Mouse (Mus musculus) R1 (cell line): ENCODE results near the gene Vamp9.

Experiments
- DNase-seq: peaks from one replicate; pipeline ENCODE4 v3.0.0-alpha.2; 2018; ENCODE audit warnings: low read depth, low spot score

The Vamp9 gene

DNA sequence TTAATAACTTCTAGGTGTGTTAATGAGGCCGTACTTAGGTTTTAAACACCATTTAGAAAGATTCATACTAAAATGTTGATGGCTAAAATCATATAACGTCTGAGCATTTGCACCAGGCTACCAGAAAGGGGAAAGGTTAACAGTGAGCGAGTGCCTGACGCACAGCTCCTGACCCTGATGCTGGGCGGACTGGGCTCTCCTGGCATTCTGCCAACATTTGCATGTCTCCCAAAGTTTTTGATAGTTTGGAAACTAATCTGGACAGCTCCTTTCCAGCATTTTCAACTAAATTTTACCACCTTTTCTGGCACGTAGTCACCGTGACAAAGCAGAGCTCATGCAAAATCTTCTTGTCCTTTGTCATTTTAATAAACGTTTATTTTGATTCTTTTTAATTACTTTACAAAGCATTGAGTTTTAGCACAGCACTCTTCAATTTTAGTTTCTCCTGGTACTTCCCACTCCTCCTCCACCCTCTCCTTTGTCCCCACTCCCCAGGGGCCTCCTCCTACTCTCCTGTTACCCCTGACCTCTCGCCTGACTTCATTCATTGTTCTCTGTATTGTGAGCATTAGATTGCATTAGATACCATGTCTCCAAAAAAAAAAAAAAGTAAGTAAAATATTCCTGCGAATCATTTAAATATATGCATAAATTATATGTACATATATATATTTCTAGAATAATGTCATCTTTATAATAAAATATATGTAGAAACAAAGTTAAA is 35.9 kb downstream of the Vamp9 start:
- DNase-seq: peak; percentile 85

DNA sequence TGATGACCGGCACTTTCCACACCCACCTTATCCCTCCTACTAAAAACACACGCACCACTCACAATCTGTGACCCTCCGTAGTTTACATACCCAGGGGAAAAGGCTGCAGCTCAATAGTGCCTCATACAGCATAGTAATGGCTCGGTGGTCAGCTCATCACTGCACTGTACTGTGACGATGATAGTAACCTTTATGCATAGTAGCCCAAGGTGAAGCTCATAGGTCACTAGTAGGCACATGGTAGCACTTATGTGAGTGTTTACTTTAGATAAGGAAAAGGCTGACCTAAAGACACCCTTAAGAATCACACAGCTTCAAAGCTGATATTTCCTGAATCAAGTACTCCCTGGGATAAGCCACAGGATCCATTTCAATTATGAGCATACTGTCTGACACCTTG is 46.5 kb downstream of the Vamp9 start:
- no peak for DNase-seq

DNA sequence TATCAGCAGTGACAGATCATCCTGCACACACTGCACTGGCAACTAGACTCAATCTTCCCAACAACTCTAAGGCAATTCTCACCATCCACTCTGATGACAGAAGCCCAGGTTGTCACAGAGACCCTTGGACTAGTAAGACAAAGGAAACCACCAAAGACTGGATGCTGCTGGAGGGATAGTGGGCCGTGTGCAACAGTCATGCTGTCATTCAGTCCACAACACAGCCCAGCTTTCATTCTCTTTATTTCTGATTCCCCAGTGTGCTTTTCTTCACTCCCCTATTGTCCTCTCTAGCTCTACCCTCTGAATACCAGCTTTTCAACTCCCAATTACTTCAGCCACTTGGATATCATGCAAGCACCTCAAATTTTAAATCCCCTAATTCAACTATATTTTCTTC is 47.8 kb downstream of the Vamp9 start:
- no peak for DNase-seq

DNA sequence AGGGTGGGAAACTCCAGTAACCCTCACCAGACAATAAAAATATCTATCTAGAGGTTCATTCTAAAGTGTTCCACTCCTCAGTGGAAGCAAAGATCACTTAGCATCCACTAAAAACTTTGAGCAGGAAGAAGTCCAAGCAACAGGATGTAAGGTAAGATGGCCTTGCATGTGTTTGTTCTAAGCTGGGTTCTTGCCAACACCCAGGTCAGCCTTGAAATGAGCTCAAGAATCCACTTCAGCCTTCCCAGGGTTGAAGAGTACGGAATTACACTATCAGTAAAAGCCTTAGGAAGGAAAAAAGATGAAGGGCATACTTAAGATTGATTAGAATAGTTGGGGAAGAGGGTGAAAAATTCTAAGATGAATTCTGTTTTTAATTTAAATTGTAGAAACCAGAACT is 52.6 kb downstream of the Vamp9 start:
- DNase-seq: no peak

DNA sequence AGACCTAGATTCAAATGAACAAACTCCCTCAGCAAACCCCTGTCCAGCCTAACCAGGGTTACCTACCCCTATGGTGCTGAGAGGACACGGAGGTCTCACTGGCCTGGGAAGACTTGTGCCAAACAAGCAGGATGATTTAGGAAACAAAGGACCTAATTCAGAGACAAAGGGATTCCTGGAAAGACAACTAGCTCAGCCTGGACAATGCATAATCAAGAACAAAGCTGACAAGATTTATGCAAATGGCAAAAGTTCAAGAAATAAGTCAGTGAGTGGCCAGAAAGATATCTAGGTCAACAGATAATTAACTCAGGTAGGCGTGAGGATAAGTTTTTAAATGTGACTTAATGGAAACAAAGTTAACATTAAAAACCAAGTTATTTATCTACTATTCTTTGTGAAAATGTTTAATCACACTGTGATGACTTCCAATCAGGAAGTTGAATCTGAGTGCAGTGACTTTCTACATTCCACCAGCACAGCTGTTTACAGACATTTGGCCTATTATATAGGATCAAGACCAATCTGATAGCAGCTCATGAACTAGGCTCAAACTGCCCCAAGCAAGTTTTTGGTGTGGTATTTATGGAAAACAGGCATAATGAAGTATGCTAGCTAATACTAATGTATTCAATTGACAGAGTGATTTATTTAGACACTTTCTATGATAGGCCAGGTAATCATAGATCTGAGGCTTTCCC is 53.3 kb downstream of the Vamp9 start:
- peak; percentile 69 for DNase-seq

DNA sequence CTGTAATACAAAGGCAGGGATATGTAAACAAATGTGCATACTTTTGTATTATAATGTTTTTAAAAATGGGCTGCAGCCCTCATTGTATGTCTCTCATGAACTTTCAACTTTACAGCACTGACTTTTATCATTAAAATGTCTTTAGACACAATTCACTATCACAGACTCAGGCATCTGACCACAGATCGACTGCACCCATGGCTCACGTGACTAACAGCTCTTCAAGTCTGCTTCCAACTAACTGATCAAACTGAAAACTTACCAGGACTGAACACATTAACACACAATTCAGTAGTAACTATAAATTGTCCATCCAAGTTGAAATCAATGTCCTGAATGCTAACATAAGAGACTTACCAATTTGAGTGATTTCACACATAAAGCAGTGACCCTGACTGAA is 53.9 kb downstream of the Vamp9 start:
- DNase-seq: peak; percentile 29

DNA sequence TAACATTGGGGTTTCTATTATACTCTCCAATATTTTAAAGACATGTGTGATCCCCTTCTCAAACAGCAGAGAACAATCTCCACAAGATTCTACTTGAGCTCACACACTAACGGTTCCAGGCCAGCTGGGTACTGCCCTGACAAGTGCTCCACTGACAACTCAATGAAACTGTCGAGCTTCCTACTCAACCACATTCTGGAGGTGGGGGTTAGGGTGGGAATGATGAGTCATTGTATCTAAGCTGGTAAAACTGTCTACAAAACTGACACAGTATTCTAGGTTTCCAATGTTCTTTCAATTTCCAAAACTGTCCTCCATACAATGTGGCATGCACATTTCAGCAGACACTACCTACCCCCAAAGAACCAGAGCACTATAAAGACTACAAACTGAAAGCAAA is 67.9 kb downstream of the Vamp9 start:
- peak; percentile 70 for DNase-seq

DNA sequence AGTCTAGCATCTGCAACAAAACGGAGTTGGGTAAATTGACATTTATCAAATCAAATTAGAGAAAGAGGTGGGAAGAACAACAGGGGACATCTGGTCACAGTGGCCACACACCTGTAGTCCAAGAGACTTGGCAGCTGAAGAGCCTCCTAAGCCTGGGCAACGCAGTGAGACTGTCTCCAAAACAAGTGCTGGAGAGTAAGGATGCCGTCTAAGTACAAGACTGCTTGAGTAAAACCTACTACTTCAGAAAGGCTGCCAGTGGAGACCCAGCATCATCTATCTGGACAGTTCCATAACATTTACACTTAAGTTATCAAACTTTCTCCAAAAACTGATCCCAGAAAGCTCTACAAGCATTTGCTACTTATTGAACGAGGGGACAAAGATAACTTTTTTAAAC is 69.0 kb downstream of the Vamp9 start:
- DNase-seq: no peak

DNA sequence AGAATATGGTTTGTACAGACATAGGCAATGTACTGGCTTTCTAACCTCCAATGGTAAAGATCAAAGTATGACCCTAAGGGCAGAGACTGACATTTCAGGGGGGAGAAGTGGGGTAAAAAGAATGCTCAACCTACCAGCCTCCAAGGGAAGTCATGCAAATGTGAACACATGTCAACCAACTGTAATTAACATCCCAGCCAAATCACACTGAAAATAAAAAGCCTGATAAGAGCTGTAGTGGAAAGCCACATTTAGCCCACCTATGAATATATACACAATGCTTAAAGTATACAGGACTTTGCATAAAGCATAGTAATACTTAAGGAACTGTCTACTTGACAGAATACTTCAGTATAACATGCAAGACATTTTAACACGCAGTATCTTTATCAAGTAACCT is 69.7 kb downstream of the Vamp9 start:
- DNase-seq: no peak

DNA sequence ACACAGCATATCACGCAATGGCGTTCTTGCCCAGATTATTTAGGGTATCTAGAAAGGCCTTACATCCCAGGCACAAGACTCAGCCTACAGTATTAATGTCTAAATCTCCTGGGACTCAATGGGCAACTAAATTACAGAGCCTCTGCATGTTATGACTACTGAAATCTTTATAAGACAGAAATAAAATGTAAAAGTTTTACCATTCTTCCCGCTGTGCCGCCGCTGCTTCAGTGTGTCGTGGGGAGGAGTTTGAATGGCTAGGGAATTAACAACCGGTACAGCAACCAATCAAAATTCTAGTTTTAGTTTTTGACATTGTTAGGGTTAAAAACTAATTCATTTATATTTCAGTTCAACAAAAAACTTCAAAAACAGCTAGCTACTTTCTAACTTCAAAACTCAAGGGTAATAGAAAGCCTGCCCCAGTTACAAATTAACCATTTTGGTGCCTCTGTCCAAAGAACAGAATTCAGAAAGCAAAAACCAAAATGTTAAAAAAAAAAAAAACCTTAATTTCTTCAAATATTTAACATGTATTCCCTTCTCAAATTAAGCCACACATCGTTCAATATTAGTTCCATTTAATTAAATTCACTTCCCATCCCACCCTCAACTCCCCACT is 70.4 kb downstream of the Vamp9 start:
- peak; percentile 38 for DNase-seq

DNA sequence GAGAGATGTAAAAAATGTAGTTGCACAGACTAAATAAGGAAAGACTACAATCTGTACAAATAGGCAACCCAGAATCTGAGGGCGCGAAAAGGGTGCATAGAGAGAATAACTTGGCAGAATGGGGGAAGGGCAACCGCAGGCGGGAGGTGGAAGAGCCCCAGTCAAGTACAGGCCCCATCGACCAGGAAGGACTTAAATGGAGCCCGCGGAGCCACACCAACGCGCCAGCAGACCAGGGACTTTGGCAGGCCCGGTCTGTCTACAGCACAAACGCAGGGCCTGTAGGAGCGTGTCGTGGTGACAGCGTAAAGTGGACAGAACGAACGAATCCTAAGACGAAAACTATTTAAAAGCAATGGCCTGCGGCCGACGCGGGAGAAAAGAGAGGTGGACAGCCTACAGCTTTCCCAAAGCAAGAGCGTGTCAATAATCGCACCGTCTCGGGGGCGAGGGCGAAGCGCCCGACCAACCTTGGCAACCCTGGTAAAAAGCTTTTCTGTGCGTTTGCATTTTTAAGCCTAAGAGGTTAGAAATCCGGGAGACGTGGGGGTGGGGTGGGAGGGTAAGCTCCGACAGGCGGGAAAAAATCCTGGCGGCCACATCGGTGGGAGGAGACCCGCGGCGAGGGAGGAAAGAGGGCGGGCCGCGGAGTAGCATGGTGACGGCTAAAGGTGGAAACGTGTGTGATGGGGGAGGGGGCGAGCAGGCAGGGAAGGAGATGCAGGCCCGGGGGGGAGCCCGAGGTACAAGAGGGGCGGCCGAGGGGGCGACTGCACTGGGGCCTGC is 71.7 kb downstream of the Vamp9 start:
- peak; percentile 91 for DNase-seq

DNA sequence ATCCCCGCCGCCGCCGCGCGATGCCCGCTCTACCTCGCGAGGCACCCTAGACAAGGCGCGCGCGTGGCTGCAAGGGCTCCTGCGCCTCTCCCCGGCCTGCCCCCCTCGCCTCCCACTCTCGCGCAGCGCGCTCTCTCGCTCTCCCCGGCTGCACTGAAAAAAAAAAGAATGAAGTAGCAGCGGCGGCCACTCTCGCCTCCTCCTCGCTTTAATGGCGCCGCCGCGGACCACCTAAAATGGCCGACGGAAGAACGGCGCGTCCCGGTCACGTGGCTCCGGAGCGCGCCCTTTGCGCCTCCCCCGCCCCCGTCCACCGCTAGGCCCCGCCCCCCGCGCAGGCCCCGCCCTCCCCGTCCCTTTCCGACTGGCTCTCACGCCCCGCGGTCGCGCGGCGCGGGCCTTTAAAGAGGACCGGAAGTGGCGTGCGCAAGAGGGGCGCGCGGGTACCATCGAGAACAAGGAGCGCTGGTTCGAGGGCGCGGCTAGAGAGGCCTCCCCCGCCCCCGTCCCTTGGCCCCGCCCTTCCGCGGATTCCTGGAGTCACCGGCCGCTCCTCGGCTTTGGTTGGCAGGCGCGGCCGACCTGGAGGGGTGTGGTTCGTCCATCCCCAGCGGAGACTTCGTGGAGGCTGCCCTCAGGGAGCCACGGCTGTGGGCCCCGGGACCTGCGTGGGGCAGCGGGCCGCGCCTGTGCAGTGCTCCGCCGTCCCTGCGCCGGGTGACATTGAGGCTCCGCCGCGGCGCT is 72.8 kb downstream of the Vamp9 start, which contains the start of the genes Hnrnpd and 4930524J08Rik:
Gene Hnrnpd, minus strand, starts transcription at position 240 of the 744 bp plus-strand sequence.
Gene 4930524J08Rik, plus strand, starts transcription at position 363 of the 744 bp plus-strand sequence.
- DNase-seq: peak; percentile 97

DNA sequence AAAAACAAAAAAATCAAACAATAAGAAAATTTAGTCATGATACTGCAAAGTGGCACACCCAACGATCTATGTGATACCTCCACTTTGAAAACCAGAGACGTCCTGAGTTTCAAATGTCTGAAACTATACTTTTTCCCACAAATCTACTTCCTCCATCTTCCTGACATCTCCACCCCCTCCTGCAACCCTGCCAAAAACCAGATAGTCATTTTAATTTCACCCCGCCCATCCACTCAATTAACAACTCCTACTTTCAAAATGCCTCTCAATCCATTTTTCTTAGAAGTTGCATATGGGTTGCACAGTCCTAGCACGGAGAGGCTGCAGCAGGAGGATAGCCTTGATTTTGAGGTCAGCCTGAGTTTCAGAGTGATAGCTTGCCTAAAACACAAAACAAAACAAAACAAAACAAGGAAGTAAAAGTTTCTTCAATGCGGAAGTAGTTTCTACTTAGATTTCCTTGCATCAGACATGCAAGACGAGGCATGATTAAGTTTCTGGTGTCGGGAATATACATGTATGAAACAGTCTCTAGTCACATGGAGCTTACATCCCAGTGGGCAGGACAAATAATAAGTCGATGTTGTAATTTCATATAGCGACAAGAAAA is 77.5 kb downstream of the Vamp9 start:
- DNase-seq: no peak

DNA sequence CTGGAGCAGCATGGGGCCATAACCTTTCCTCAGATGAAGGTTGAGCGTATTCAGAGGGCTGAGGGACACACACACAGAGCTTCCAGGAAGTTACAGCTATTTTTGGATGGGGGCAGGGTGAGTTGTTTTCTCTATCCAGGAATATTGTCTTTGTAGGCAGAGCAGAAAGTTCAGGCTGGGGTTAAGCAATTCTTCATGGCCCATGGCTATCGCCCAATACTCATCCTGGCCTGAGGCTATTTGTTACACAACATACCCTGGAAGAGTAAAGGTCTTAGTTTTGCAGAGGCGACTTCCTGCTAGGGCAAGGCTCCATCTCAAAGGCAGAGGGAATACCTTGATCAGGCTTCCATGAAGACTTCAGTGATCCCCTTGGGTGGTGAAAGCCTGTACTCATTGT is 88.1 kb downstream of the Vamp9 start:
- no peak for DNase-seq

DNA sequence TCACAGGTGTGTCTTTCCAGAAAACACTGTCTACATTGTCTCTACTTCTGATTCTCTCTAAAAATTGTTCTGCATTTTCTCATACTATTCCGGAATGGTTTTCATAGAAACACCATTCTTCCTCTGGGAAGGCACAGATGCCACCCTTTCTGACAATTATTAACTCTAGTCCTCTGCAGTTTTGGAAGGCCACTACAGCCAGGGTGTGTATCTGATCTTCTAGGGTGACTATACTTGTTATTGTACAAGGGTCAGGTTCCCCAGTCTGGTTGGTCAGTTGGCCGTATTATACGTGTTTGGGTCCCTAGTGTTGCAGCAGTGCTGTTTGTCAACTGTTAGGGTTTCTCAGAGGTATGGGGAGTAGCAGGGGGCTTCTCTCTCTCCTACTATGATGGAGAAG is 88.6 kb downstream of the Vamp9 start:
- no peak for DNase-seq

DNA sequence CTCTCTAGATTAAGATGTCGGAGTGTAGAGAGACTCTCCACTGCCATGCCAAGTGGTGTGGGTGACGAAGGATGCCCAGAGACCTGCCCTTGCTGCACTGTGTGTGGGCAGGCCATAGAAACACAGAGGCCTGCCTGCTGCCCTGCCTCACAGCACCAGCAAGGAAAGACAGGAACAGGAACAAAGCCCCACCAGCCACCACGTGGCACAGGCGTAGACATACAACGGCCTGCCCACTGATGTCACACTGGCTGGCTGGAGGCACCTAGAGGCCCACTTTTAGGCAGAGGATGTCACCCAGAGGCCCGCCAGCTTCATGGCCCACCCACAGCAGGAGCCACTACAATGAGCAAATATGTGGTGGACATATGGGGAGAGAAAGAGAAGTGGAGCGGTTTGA is 94.0 kb downstream of the Vamp9 start:
- no peak for DNase-seq

DNA sequence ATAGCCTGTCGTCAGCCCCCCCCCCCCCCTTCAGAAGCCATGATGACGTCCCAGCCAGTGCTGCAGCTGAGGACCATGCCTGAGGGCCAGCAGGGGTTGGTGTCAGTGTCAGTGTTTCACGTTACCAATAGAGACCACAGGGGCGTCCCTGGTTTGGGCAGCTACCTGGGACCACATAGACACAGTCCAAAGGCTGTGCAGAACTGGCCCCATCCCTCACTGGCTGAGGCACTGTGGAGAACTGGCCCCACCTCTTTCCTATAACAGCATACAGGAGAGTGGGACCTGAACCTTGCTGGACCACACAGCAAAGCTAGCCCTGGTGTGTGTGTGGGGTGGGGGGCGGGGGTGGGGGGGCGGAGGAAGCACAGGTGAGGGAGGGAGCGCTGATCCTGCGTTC is 94.4 kb downstream of the Vamp9 start:
- no peak for DNase-seq
